Mouse (Mus musculus) myocyte (in vitro differentiated cells): Measurements from ENCODE around the gene Hs1bp3.

Source experiments
- MAX ChIP-seq: IDR thresholded peaks from one replicate; pipeline ENCODE4 v1.6.1; 2011; ENCODE audit warnings: low read depth, mild to moderate bottlenecking, control low read depth
- MYOG ChIP-seq, 3 experiments: IDR thresholded peaks; one replicate each; pipeline ENCODE4 v1.6.1; 2011; ENCODE audit warnings: control low read depth in 2 of 3, low read depth in 2 of 3, mild to moderate bottlenecking in 2 of 3; ENCODE audit not compliant: insufficient read length in 2 of 3, control insufficient read depth in 1 of 3, insufficient read depth in 1 of 3
- POLR2A ChIP-seq: IDR thresholded peaks from one replicate; pipeline ENCODE4 v1.6.1; 2011; ENCODE audit warnings: low read depth, mild to moderate bottlenecking, control low read depth, moderate library complexity; ENCODE audit not compliant: insufficient read length
- USF1 ChIP-seq: IDR thresholded peaks from one replicate; pipeline ENCODE4 v1.6.1; 2011; ENCODE audit warnings: low read depth, mild to moderate bottlenecking, control low read depth, moderate library complexity

DNA sequence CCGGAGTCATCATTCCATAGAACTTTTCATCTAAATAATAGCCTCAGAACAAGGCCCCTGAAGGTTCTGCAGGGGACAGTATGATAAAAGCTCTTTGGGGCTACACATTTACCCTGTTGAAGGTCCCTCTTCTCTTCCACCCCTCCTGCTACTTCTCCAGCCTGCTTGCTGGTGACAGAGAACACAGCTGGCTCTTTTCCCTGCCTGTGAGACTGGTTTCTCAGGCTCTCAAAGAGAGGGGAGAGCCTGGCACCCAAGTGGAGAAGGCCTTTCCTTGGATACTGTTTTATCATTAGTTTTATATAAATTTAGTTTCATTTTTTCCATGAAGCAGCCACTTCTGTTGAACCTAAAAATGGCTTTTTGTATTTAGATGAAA lies 14.4 kb downstream of the Hs1bp3 start:
- TF ChIP-seq MAX: no peak
- TF ChIP-seq POLR2A: no peak
- no peak for TF ChIP-seq MYOG (IDR thresholded peaks at IDR 0.05; ENCODE audit: control insufficient read depth in 1 of 3, insufficient read depth in 1 of 3, insufficient read length in 2 of 3, low read depth in 2 of 3)
- TF ChIP-seq USF1: no peak
